Mouse (Mus musculus) limb, embryonic 12.5 days (tissue): ENCODE data around the gene Tango2. TPM values are rescaled to one million over a fixed set of nuclear protein-coding genes. Genes with fewer than 3 reads are reported as not detected.

Experiments used
- ATAC-seq: fragments of 200-750 bp; cut with Nextera tagmentation; 2 replicates; pipeline ENCODE4 v1.8.0; 2017; ENCODE audit warnings: low read depth, moderate TSS enrichment; ENCODE audit not compliant: insufficient number of reproducible peaks, insufficient read depth, low FRiP score, low TSS enrichment
- H3K27ac ChIP-seq: fragments of 300-500 bp; sonication (generic); 2 replicates; pipeline ENCODE4 v1.5.1; 2016; ENCODE audit warnings: mild to moderate bottlenecking, moderate library complexity
- H3K27me3 ChIP-seq: fragments of 300-500 bp; sonication (generic); 2 replicates; pipeline ENCODE4 v1.6.1; 2016; ENCODE audit warnings: mild to moderate bottlenecking, moderate library complexity
- H3K36me3 ChIP-seq: fragments of 300-500 bp; sonication (generic); 2 replicates; pipeline ENCODE4 v1.6.1; 2016; ENCODE audit warnings: mild to moderate bottlenecking, moderate library complexity
- H3K4me1 ChIP-seq: fragments of 300-500 bp; sonication (generic); replicated peaks from 2 replicates; pipeline ENCODE4 v1.6.1; 2016
- H3K4me2 ChIP-seq: fragments of 300-500 bp; sonication (generic); 2 replicates; pipeline ENCODE4 v1.6.1; 2016; ENCODE audit warnings: mild to moderate bottlenecking, moderate library complexity
- H3K4me3 ChIP-seq: fragments of 300-500 bp; sonication (generic); replicated peaks from 2 replicates; pipeline ENCODE4 v1.5.1; 2016; ENCODE audit warnings: mild to moderate bottlenecking
- H3K9ac ChIP-seq: fragments of 300-500 bp; sonication (generic); replicated peaks from 2 replicates; pipeline ENCODE4 v1.6.1; 2016; ENCODE audit warnings: mild to moderate bottlenecking, moderate library complexity
- H3K9me3 ChIP-seq: fragments of 300-500 bp; sonication (generic); 2 replicates; pipeline ENCODE4 v1.6.1; 2016; ENCODE audit warnings: mild to moderate bottlenecking, moderate library complexity
- WGBS: fragments of 180-500 bp; shearing (Covaris S2); methylation state at CpG from one replicate; pipeline ENCODE4 v1.1.7; 2016; 5-methylcytosine and 5-hydroxymethylcytosine counted together
- polyA plus RNA-seq: library from polyadenylated mRNA; unstranded; fragments of >200 nt; fragmentation: Nextera tagmentation; extraction: Ambion mirVana; gene quantifications from 2 replicates; pipeline ENCODE4 v1.2.1, GENCODE M21; 2016

Gene Tango2
- polyA plus RNA-seq, 1 experiment from 2014 or later, result 21.8 TPM

GRCm38 (mm10) chr16:18339866-18340265 lies 8.0 kb downstream of the Tango2 start:
- H3K4me3 ChIP-seq, result no peak overlapping the region
- WGBS, result 22% methylated on average over 1 of the region's 1 CpGs
- ATAC-seq, result no peak
- H3K9ac ChIP-seq, result no peak overlapping the region
- H3K27me3 ChIP-seq, result no peaks in the 10 kb centered on the region
- H3K4me1 ChIP-seq, result peaks cover 12% of the 10 kb centered on the region
- no peak overlapping the region for H3K27ac ChIP-seq
- no peaks in the 10 kb centered on the region for H3K36me3 ChIP-seq
- H3K4me2 ChIP-seq, result no peak overlapping the region
- H3K9me3 ChIP-seq, result no peaks in the 10 kb centered on the region

DNA sequence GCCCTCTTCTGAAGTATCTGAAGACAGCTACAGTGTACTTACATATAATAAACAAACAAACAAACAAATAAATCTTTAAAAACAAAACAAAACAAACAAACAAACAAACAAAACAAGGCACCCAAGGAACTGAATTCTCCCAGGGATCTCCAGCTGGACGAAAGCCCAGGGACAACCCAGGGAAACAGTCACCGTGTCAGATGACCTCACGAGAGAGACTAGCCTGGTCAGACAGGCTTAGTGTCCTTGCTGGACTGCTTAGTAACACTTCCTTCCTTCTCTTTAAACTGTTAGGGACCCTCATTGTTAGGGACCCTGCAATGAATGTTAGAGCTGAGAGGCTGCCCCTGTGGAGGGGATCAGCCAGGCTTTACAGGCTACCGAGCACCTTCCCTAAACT lies 10.6 kb downstream of the Tango2 start:
- no peaks in the 10 kb centered on the region for H3K4me1 ChIP-seq
- 85% methylated on average over 4 of the region's 4 CpGs for WGBS

GRCm38 (mm10) chr16:18335981-18336380 lies 11.9 kb downstream of the Tango2 start:
- Histone ChIP-seq H3K4me2 (no peak overlapping the region), H3K9me3 (no peaks in the 10 kb centered on the region), H3K4me3 (no peak overlapping the region), H3K27ac (no peak overlapping the region), H3K4me1 (no peaks in the 10 kb centered on the region), H3K36me3 (no peaks in the 10 kb centered on the region), H3K27me3 (no peaks in the 10 kb centered on the region), H3K9ac (no peak overlapping the region)
- no peak for ATAC-seq
- WGBS, result 89% methylated on average over 3 of the region's 3 CpGs

More for the DNA sequence above, 10.6 kb downstream of the Tango2 start:
- Histone ChIP-seq H3K27ac (no peak overlapping the region), H3K9ac (no peak overlapping the region), H3K4me3 (no peak overlapping the region), H3K36me3 (no peaks in the 10 kb centered on the region), H3K4me2 (no peak overlapping the region), H3K27me3 (no peaks in the 10 kb centered on the region), H3K9me3 (no peaks in the 10 kb centered on the region)
- ATAC-seq, result no peak

DNA sequence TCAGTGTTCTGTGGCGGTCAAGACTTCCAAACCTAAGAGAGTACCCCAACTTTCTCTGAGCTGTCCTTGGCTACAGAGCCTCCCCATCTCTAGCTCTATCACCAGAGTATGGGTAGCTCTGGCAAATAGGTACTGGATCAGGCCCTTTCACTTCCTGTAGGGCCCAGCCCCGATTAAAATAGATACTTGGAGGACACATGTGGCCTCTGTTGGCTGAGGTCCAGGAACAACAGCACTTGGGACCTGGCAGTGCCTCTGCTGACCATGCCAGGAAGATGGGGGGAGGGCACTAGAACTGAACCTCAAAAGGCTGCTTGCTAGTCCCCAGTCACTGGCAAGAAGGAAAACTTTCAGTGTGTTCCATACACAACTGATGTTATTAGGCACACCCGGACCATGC lies 13.9 kb downstream of the Tango2 start:
- no peaks in the 10 kb centered on the region for H3K27me3 ChIP-seq
- WGBS, result 84% methylated on average over 3 of the region's 3 CpGs
- H3K4me3 ChIP-seq, result no peak overlapping the region
- H3K27ac ChIP-seq, result no peak overlapping the region
- H3K4me1 ChIP-seq, result no peaks in the 10 kb centered on the region
- no peaks in the 10 kb centered on the region for H3K36me3 ChIP-seq
- H3K9me3 ChIP-seq, result no peaks in the 10 kb centered on the region
- H3K4me2 ChIP-seq, result no peak overlapping the region
- H3K9ac ChIP-seq, result no peak overlapping the region
- no peak for ATAC-seq

DNA sequence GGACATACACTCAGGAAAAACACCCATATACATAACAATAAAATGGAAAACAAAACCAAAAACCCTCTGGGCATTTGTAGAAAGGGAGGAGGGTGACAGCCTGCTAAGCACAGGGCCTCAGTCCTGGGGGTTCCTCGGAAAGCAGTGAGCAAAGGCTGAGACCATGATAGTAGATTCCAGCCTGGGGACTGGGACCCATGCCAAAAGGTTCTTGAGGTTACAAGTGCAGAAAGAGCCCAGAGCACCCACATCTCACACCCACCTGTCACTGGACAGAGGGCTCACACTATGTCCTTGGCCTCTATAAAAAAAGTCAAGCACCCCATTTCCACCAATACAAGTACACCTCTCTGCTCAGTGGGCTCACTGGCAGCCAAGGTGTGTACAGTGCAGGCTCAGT lies 19.4 kb downstream of the Tango2 start:
- no peak overlapping the region for H3K4me2 ChIP-seq
- H3K27ac ChIP-seq, result no peak overlapping the region
- H3K4me3 ChIP-seq, result no peak overlapping the region
- WGBS, result 91% methylated on average over 1 of the region's 1 CpGs
- H3K4me1 ChIP-seq, result no peaks in the 10 kb centered on the region
- H3K9me3 ChIP-seq, result no peaks in the 10 kb centered on the region
- H3K36me3 ChIP-seq, result no peaks in the 10 kb centered on the region
- no peak for ATAC-seq
- no peak overlapping the region for H3K9ac ChIP-seq
- no peaks in the 10 kb centered on the region for H3K27me3 ChIP-seq

DNA sequence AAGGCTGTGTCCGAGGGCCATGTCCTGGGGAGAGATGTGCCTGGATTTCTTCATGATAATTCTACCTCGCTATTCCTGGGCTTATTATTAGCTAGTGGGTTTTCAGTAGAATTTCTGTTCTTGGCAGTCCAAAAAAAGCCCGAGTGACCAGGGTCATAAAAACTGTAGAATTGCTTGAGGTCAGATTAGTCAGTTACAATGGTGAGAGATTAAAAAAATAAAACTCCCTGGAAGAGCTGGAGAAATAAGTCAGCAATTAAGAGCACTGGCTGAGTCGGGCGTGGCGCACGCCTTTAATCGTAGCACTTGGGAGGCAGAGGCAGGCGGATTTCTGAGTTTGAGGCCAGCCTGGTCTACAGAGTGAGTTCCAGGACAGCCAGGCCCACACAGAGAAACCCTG lies 20.0 kb downstream of the Tango2 start:
- Histone ChIP-seq H3K4me3 (no peak overlapping the region), H3K4me1 (no peaks in the 10 kb centered on the region), H3K9ac (no peak overlapping the region), H3K9me3 (no peaks in the 10 kb centered on the region), H3K36me3 (no peaks in the 10 kb centered on the region), H3K4me2 (no peak overlapping the region), H3K27ac (no peak overlapping the region), H3K27me3 (no peaks in the 10 kb centered on the region)
- WGBS, result 89% methylated on average over 9 of the region's 9 CpGs
- no peak for ATAC-seq

DNA sequence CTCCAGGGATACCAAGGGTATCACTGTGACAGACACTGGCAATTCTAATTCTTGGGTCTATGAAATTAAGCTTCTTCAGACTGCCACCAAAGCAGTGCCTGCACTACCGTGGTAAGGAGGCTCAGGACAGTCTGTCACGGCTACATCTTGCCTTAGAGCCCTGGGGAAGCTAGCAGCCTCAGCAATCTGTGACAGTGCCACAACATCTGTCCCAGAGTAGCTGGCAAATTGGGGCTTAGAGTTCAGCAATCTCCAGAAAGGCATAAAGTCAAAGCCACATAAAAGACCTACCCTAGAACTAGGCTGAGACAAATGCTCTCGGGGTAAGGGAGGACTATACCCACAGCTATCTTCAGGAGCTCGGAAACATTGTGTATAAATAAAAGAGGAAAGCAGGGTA lies 22.2 kb downstream of the Tango2 start:
- WGBS, result 75% methylated on average over 4 of the region's 4 CpGs
- no peaks in the 10 kb centered on the region for H3K4me1 ChIP-seq
- no peak overlapping the region for H3K27ac ChIP-seq
- H3K4me2 ChIP-seq, result no peak overlapping the region
- H3K4me3 ChIP-seq, result no peak overlapping the region
- no peak overlapping the region for H3K9ac ChIP-seq
- no peak for ATAC-seq
- no peaks in the 10 kb centered on the region for H3K9me3 ChIP-seq
- H3K36me3 ChIP-seq, result no peaks in the 10 kb centered on the region
- H3K27me3 ChIP-seq, result no peaks in the 10 kb centered on the region

DNA sequence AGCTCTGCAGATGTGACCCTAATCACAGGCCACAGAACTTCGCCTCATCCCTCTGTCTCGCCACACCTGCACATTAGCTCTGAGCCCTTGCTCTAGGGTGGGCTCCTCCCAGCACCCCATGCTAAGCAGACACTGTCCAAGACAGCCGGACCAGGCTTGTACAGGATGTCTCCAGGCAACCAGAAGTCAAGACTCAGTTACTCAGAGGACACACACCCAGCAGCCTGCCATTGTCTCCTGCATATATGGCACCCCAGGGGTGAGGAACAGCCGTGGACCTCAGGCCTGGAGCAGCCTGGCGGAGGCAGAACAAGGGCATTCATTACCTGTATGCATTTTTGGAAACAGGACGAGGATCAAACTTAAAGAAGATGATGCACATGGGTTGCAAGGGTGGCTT lies 23.9 kb downstream of the Tango2 start:
- no peaks in the 10 kb centered on the region for H3K9me3 ChIP-seq
- WGBS, result 82% methylated on average over 6 of the region's 6 CpGs
- H3K27me3 ChIP-seq, result no peaks in the 10 kb centered on the region
- no peak overlapping the region for H3K27ac ChIP-seq
- H3K9ac ChIP-seq, result 0 out of 2 replicates have a peak overlapping the region, but pooled peaks have one; percentile 8
- no peak overlapping the region for H3K4me3 ChIP-seq
- no peaks in the 10 kb centered on the region for H3K4me1 ChIP-seq
- no peak overlapping the region for H3K4me2 ChIP-seq
- no peaks in the 10 kb centered on the region for H3K36me3 ChIP-seq
- no peak for ATAC-seq

DNA sequence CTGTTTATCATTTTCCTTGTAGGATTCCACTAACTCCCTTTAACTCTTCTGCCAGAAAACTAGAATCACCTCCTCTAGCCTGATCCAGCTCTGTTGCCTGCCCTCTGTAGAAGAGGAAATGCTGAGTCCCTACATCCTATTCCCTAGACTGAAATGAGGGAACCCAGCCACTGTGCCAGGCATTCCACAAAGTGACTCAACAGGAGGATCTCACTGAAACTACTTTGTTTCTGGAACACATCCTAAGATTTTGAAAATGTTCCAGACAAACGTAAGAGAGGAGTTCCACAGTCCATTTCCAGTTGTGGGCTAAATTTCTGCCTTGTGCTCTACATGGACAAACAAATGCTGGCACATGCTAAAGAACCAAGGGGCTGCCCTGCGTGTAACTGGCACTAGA lies 24.4 kb downstream of the Tango2 start:
- Histone ChIP-seq H3K4me1 (no peaks in the 10 kb centered on the region), H3K4me3 (no peak overlapping the region), H3K27ac (no peak overlapping the region), H3K9ac (0 out of 2 replicates have a peak overlapping the region, but pooled peaks have one; percentile 8), H3K9me3 (no peaks in the 10 kb centered on the region), H3K36me3 (no peaks in the 10 kb centered on the region), H3K4me2 (no peak overlapping the region), H3K27me3 (no peaks in the 10 kb centered on the region)
- ATAC-seq, result no peak
- WGBS, result 78% methylated on average over 2 of the region's 2 CpGs

DNA sequence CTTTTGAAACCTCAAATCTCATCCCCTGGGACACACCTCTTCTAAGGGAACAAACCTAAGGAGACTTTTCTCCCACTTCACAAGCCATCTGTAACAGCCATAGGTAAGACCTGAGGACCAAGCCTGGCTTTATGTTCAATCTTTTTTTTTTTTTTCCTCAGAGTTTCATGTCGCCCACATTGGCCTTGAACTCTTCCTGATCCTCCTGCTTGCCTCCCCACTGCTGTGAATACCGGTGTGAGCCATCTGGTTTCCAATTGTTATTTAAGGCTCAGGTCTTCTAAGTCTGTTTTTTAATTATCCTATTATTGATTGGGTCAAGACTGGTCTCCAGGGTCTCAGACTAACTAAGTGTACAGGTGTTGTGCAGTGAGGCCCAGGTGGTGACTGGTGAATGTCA lies 26.5 kb downstream of the Tango2 start:
- Histone ChIP-seq H3K27me3 (no peaks in the 10 kb centered on the region), H3K36me3 (no peaks in the 10 kb centered on the region), H3K4me2 (no peak overlapping the region), H3K27ac (no peak overlapping the region), H3K4me1 (no peaks in the 10 kb centered on the region), H3K9me3 (no peaks in the 10 kb centered on the region), H3K4me3 (no peak overlapping the region), H3K9ac (no peak overlapping the region)
- no peak for ATAC-seq
- 66% methylated on average over 2 of the region's 2 CpGs for WGBS

GRCm38 (mm10) chr16:18318992-18319391 lies 28.9 kb downstream of the Tango2 start:
- no peaks in the 10 kb centered on the region for H3K27me3 ChIP-seq
- H3K4me1 ChIP-seq, result no peaks in the 10 kb centered on the region
- H3K27ac ChIP-seq, result no peak overlapping the region
- ATAC-seq, result no peak
- no peak overlapping the region for H3K4me3 ChIP-seq
- H3K9me3 ChIP-seq, result no peaks in the 10 kb centered on the region
- H3K4me2 ChIP-seq, result no peak overlapping the region
- WGBS, result 89% methylated on average over 3 of the region's 3 CpGs
- no peaks in the 10 kb centered on the region for H3K36me3 ChIP-seq
- H3K9ac ChIP-seq, result no peak overlapping the region

- H3K27me3 ChIP-seq, result no peaks in the 10 kb centered on the region
- no peak overlapping the region for H3K4me3 ChIP-seq
- no peak overlapping the region for H3K4me2 ChIP-seq
- no peaks in the 10 kb centered on the region for H3K9me3 ChIP-seq
- H3K27ac ChIP-seq, result no peak overlapping the region
- H3K9ac ChIP-seq, result no peak overlapping the region
- H3K36me3 ChIP-seq, result 0 out of 2 replicates have a peak, but pooled peaks cover 5% of the 10 kb centered on the region
- 83% methylated on average over 1 of the region's 1 CpGs for WGBS
- no peaks in the 10 kb centered on the region for H3K4me1 ChIP-seq
- ATAC-seq, result no peak
Observed at GRCm38 (mm10) chr16:18308159-18308558, 39.7 kb downstream of the Tango2 start.
